Mouse (Mus musculus): Measurements from ENCODE around the gene Usp18.

Usp18 gene

GRCm38 (mm10) chr6:121224993-121225392, 20.7 kb upstream of the Usp18 start:
- DNase-seq (ENCODE audit: low spot score), result no peak

GRCm38 (mm10) chr6:121226043-121226442, 19.7 kb upstream of the Usp18 start:
- DNase-seq (ENCODE audit: low spot score), result no peak

DNA sequence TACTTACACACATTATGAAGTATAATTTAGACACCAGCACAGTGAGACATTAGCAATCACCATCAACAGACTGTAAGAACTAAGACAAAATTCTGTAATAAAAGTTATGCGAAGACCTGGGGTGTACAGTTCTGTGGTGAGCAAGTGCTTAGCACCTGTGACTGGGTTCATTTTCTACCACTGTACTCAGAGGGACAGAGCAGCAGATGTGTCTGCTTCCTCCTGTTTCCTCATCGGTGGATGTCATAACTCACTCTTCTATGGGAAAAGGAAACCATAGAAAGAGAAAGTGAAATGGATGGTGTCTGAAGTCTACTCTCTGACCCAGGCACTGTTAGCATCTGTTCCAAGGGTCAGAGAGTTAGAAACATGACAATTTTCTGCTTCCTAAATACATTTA, 19.0 kb upstream of the Usp18 start:
- no peak for DNase-seq (ENCODE audit: low spot score)

DNA sequence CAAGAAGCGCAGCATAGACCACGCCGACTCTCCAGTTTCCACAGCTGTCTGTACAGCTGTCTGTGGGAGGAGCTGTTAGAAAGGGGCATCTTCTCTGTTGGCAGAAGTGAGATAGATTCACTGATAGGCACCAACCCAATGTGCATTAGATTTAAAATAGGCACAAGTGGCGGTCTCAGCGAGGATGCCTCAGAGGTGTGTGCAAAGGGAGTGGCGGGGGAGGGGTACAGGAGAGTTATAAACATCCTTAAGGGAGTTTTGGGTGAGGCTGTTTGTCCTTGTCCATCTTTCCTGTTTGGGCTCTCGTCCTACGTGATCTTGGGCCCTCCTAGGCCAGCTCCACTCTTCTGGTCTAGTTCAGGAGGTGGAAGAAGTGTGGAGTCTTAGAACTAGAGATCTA, 17.3 kb upstream of the Usp18 start:
- no peak for DNase-seq (ENCODE audit: low spot score)

GRCm38 (mm10) chr6:121232652-121233051, 13.1 kb upstream of the Usp18 start:
- DNase-seq (ENCODE audit: low spot score), result no peak

DNA sequence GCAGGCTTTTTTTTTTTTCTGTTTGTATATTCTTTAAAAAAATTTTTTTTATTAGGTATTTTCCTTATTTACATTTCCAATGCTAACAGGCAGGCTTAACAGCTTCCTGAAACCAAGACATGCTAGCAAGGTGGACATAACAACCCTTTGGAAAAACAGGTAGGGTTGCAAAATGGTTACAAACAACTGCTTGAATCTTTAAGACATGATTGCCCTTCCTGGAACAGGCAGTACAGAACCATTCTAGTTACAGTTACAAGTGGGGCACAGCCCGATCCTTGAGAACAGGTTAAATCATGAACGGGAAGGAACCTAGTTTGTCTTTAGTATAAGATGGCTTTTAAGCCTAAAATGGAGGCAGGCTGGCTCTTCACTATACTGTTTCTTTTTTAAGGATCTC, 9.3 kb upstream of the Usp18 start:
- DNase-seq (ENCODE audit: low spot score), result no peak

DNA sequence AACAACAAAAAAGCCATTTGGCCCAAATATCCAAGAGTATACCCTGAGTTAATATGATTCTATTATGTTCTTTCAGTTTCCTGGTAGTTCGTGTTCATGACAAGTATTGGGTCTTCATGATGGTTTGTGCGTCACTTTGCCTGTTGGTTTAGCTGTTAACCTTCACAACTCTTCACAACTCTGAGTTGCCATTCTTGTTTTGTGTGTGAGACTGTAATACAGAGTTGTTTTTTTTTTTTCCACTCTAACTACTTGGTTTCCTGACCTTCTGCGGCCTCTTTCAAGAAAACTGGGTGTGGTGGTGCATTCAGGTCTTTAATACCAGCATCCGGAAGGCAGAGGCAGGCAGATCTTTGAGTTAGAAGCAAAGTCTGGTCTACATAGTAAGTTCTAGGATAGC, 7.5 kb upstream of the Usp18 start:
- no peak for DNase-seq (ENCODE audit: low spot score)

- DNase-seq (ENCODE audit: low spot score), result no peak
Observed at GRCm38 (mm10) chr6:121241780-121242179, 3.9 kb upstream of the Usp18 start.

DNA sequence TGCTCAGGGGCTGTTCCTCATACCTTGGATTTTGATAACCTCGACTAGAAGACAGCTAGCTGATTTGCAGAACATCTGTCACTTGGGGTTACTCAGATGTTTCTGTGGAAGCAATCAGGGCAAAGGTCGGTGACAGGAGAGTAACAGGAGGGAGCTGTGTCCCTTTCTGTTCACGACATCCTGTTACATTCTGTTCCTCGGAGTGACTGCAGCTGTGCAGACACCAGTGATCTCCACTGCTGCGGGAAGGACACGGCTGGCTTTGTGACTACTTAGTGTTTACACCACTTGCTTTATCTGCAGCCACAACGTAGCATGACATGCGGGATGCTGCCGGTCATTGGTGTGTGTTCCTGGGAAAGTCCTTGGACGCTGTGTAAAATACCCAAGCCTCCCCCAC, 2.5 kb upstream of the Usp18 start:
- no peak for DNase-seq (ENCODE audit: low spot score)

GRCm38 (mm10) chr6:121246037-121246361, 293 bp downstream of the Usp18 start:
- no peak for DNase-seq (ENCODE audit: low spot score)

DNA sequence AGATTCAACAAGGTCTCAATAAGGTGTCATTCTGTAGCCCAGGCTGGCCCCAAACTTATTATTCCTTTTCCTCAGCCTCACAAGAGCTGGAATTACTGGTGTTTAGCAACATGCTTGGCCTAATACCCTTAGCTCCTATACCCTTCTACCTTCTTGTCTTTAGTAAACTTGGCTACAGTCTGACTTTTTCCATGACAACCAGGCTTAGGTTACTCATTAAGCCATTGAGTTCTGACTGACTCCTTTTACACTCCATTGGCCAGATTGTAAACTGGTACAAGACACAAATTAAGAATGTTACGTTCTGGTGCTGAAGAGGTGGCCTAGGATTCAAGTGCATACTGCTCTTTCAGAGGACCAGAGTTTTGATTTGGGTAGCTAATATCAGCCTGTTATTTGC, 4.7 kb downstream of the Usp18 start:
- DNase-seq (ENCODE audit: low spot score), result no peak

- no peak for DNase-seq (ENCODE audit: low spot score)
Observed at GRCm38 (mm10) chr6:121251256-121251655, 5.5 kb downstream of the Usp18 start.

DNA sequence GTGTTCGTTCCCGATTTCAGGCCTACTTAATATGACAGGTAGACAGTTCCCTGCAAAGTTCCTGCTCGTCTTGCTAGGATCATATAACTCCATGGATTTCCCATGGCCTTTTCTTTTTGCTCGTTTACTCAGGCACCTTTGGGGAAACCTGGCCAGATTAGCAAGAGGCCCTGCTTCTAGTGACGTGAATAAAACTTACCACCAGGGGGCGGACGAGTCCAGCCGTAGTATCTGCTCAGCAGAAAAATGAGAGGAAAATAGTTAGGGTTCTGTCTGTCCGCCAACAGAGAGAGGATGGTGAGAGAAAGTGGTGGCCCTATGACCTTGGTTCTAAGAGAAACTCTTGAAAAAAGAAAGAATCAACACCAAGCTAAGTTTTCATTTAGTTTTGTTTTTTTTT, 14.8 kb downstream of the Usp18 start:
- peak; percentile 56 for DNase-seq (ENCODE audit: low spot score)

DNA sequence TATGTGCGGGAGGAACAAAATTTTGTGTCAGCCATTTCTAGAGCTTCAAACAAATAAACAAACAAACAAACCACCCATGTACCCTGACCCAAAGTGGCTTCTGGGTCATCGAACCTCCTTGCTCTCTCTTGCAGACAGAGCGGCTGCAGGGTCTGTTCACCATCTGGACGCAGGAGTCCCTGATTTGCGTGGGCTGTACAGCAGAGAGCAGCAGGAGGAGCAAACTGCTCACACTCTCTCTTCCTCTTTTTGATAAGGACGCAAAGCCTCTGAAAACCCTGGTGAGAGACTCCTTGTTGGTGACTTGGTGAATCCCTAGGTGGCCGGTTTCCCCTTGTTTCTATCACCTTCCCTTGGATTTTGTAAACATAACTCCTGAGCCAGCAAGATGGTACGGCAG, 15.5 kb downstream of the Usp18 start:
- DNase-seq (ENCODE audit: low spot score), result no peak

- no peak for DNase-seq (ENCODE audit: low spot score)
Observed at GRCm38 (mm10) chr6:121262004-121262403, 16.3 kb downstream of the Usp18 start.

DNA sequence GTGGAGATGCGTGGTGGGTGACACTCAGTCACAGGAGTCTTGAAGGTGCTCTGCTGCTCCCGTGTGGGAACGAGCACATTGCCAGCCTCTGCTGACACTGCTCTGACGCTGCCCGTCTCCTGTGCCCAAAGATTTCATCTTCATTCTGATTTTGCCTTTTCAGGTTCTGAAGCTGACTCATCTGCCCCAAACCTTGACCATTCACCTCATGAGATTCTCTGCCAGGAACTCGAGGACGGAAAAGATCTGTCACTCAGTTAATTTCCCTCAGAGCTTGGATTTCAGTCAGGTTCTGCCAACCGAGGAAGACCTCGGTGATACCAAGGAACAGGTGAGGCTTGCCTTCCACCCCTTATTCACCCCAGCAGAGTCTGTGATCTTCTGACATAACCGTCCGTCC, 16.8 kb downstream of the Usp18 start:
- DNase-seq (ENCODE audit: low spot score), result no peak

GRCm38 (mm10) chr6:121270156-121270555, 24.4 kb downstream of the Usp18 start:
- DNase-seq (ENCODE audit: low spot score), result no peak

- no peak for DNase-seq (ENCODE audit: low spot score)
Observed at GRCm38 (mm10) chr6:121271707-121272074, 26.0 kb downstream of the Usp18 start.

DNA sequence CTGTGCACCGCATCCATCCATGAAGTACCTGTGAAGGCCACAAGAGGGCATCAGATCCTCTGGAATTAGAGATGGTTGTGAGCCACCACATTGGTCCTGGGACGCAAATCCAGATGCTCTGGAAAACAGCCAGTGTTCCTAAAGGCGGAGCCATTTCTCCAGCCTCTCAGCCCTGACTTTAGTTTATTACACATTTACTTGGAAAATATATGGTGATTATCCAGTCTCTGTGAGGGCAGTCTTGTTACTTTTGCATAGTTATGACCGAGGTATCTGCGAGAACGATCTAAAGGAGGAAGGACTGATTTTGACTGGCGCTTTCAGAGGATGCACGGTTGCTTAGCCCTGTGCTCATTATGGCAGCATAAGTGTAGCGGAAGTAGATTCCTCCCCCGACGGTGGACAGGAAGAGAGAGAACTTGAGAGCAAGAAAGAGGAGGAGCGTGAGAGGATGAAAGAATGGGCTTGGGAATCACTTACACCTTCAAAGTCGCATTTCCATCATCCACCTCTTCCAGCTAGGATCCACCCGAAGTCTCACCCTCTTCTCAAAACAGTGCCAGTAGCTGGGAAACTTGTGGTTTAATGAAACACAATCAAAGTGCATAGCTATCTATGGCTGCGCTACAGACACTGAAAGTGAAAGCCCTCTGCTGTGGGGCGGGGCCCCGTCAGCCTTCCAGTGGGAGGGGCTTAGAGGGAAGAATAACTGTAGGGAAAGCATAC, 26.5 kb downstream of the Usp18 start:
- DNase-seq (ENCODE audit: low spot score), result peak; percentile 92

GRCm38 (mm10) chr6:121274356-121274755, 28.6 kb downstream of the Usp18 start:
- peak; percentile 17 for DNase-seq (ENCODE audit: low spot score)

DNA sequence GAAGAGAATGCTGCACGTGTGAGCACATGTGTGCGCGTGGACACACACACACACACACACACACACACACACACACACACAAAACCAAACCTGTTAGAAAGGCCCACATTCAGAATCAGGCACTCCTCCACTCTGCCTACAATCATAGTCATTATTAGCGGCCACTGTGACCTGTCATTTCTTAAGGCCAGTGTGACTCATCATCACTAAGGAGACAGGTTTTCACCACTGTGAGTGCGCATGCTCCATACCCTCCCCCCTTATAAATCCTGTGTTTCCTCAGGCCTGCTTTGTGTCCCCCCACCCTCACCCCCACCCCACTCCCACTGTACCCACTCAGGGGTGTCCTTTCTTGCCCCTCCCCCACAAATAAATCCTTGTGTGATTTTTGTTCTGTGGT, 38.4 kb downstream of the Usp18 start:
- DNase-seq (ENCODE audit: low spot score), result no peak

- DNase-seq (ENCODE audit: low spot score), result no peak
Observed at GRCm38 (mm10) chr6:121299317-121299716, 53.6 kb downstream of the Usp18 start.

DNA sequence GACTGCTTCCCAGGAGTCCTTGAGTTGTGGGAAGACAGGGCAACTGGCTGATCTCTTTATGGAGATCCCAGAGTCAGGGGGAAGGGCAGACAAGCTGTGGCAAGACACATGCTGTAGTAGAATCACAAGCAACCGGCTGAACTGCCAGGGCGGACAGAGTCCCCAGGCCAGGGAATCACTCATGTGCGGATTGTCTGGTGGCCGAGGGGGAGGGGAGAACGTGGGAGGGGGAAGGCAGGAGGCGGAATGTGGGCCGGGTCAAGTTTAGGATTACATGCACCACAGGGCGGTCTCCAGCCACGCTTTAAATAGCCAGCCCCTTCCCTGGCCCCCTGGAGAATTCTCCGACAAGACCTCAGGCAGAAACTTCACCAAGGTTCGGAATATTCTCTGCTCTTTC, 54.2 kb downstream of the Usp18 start, which contains the start of gene Slc6a13:
TSS of gene Slc6a13 (plus strand) at position 274 of the 400 bp plus-strand sequence.
- no peak for DNase-seq (ENCODE audit: low spot score)

DNA sequence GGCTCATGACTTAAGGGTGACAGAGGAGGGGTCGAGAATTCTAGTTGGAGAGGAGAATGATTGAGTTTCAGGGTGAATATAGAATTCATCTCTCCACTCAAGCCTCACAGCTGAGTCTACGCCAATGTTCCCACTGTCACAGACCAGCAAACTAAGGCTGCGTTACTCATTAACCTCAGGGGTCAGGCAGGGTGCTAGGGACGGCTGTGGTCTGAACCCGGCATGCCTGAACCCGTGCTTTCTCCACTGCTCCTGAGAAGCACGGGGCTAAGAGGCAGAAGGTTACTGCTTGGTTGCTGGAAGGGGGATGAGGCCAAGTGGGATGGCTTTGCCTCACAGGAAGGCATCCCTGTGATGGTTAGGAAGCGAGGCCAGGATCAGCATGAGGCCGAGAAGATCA, 54.8 kb downstream of the Usp18 start:
- DNase-seq (ENCODE audit: low spot score), result no peak
